Mouse (Mus musculus): Measurements from ENCODE around the gene Fryl.

The Fryl gene

GRCm38 (mm10) chr5:73171876-73172480 lies 84.4 kb downstream of the Fryl start:
- ATAC-seq (ENCODE audit: insufficient number of reproducible peaks, low FRiP score, low TSS enrichment): no peak

GRCm38 (mm10) chr5:73171203-73171602 lies 85.2 kb downstream of the Fryl start:
- no peak for ATAC-seq (ENCODE audit: insufficient number of reproducible peaks, low FRiP score, low TSS enrichment)

- ATAC-seq (ENCODE audit: insufficient number of reproducible peaks, low FRiP score, low TSS enrichment): no peak
Measured at GRCm38 (mm10) chr5:73168769-73169272, 87.6 kb downstream of the Fryl start.

- no peak for ATAC-seq (ENCODE audit: insufficient number of reproducible peaks, low FRiP score, low TSS enrichment)
Measured at GRCm38 (mm10) chr5:73167976-73168768, 88.2 kb downstream of the Fryl start.

GRCm38 (mm10) chr5:73163970-73164369 lies 92.4 kb downstream of the Fryl start:
- ATAC-seq (ENCODE audit: insufficient number of reproducible peaks, low FRiP score, low TSS enrichment): no peak

- no peak for ATAC-seq (ENCODE audit: insufficient number of reproducible peaks, low FRiP score, low TSS enrichment)
Measured at GRCm38 (mm10) chr5:73162492-73162891, 93.9 kb downstream of the Fryl start.

- peak; percentile 34; the same call in 1 of the 2 replicates for ATAC-seq (ENCODE audit: insufficient number of reproducible peaks, low FRiP score, low TSS enrichment)
Measured at GRCm38 (mm10) chr5:73160440-73160839, 96.0 kb downstream of the Fryl start.

- no peak for ATAC-seq (ENCODE audit: insufficient number of reproducible peaks, low FRiP score, low TSS enrichment)
Measured at GRCm38 (mm10) chr5:73157502-73157901, 98.9 kb downstream of the Fryl start.

- ATAC-seq (ENCODE audit: insufficient number of reproducible peaks, low FRiP score, low TSS enrichment): no peak
Measured at GRCm38 (mm10) chr5:73157009-73157408, 99.4 kb downstream of the Fryl start.

- ATAC-seq (ENCODE audit: insufficient number of reproducible peaks, low FRiP score, low TSS enrichment): no peak
Measured at GRCm38 (mm10) chr5:73156226-73156926, 100.0 kb downstream of the Fryl start.

- no peak for ATAC-seq (ENCODE audit: insufficient number of reproducible peaks, low FRiP score, low TSS enrichment)
Measured at GRCm38 (mm10) chr5:73153802-73154465, 102.5 kb downstream of the Fryl start.

GRCm38 (mm10) chr5:73152206-73152605 lies 104.2 kb downstream of the Fryl start:
- ATAC-seq (ENCODE audit: insufficient number of reproducible peaks, low FRiP score, low TSS enrichment): no peak

- no peak for ATAC-seq (ENCODE audit: insufficient number of reproducible peaks, low FRiP score, low TSS enrichment)
Measured at GRCm38 (mm10) chr5:73150877-73151445, 105.5 kb downstream of the Fryl start.

- no peak for ATAC-seq (ENCODE audit: insufficient number of reproducible peaks, low FRiP score, low TSS enrichment)
Measured at GRCm38 (mm10) chr5:73144987-73145386, 111.4 kb downstream of the Fryl start.

GRCm38 (mm10) chr5:73141712-73142111 lies 114.7 kb downstream of the Fryl start:
- no peak for ATAC-seq (ENCODE audit: insufficient number of reproducible peaks, low FRiP score, low TSS enrichment)

- ATAC-seq (ENCODE audit: insufficient number of reproducible peaks, low FRiP score, low TSS enrichment): no peak
Measured at GRCm38 (mm10) chr5:73141161-73141560, 115.3 kb downstream of the Fryl start.

- no peak for ATAC-seq (ENCODE audit: insufficient number of reproducible peaks, low FRiP score, low TSS enrichment)
Measured at GRCm38 (mm10) chr5:73137561-73137960, 118.9 kb downstream of the Fryl start.

- ATAC-seq (ENCODE audit: insufficient number of reproducible peaks, low FRiP score, low TSS enrichment): no peak
Measured at GRCm38 (mm10) chr5:73135959-73136358, 120.5 kb downstream of the Fryl start.

- ATAC-seq (ENCODE audit: insufficient number of reproducible peaks, low FRiP score, low TSS enrichment): no peak
Measured at GRCm38 (mm10) chr5:73135131-73135530, 121.3 kb downstream of the Fryl start.

- ATAC-seq (ENCODE audit: insufficient number of reproducible peaks, low FRiP score, low TSS enrichment): peak; percentile 71
Measured at GRCm38 (mm10) chr5:73133833-73134185, 122.6 kb downstream of the Fryl start.

All from cerebellum, adult (tissue).